Mouse (Mus musculus): ENCODE data around the gene Phldb2.

Phldb2 gene

GRCm38 (mm10) chr16:45723172-45723901 lies 230.1 kb downstream of the Phldb2 start:
- DNase-seq: no peak

GRCm38 (mm10) chr16:45722460-45722951 lies 230.9 kb downstream of the Phldb2 start:
- no peak for DNase-seq

GRCm38 (mm10) chr16:45720022-45720630 lies 233.3 kb downstream of the Phldb2 start:
- no peak for DNase-seq

GRCm38 (mm10) chr16:45718296-45718695 lies 235.1 kb downstream of the Phldb2 start:
- DNase-seq: no peak

- no peak for DNase-seq
Measured at GRCm38 (mm10) chr16:45714489-45715150, 238.8 kb downstream of the Phldb2 start.

- DNase-seq: no peak
Measured at GRCm38 (mm10) chr16:45713878-45714277, 239.5 kb downstream of the Phldb2 start.

GRCm38 (mm10) chr16:45713261-45713660 lies 240.1 kb downstream of the Phldb2 start:
- no peak for DNase-seq

- peak; percentile 12 to 46 for DNase-seq
Measured at GRCm38 (mm10) chr16:45711263-45711662, 242.1 kb downstream of the Phldb2 start.

GRCm38 (mm10) chr16:45699301-45699700 lies 254.1 kb downstream of the Phldb2 start:
- DNase-seq: no peak

- no peak for DNase-seq
Measured at GRCm38 (mm10) chr16:45697996-45698395, 255.4 kb downstream of the Phldb2 start.
